Mouse (Mus musculus): ENCODE results near the gene Glo1.
A peak's percentile ranks its signal among the peaks of the same experiment; 100 is the strongest.
"Not testable (repeated sequence)": the region's sequence is repeated elsewhere in the genome, so short reads cannot be mapped to it uniquely, and the experiment has no call there.

Glo1 gene

DNA sequence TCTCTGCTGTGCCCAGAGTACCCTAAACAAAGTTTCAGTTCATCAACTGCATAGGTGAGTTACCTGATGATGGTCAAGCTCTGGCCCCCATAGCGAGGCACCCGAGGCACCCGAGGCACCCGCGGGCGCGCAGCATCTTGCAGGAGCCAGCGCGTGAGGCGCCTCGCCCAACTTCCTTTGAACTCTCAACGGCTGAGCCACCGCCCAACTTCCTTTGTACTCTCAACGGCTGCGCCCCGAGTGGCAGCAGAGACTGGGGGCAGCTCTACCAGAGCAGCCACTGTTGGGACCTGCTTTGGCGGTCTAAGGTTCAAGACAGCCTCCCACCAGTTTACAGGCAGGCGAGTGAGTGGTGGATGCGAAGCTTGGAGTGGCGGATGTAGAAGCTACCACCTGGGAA, at the start of gene Glo1:
Gene Glo1, minus strand, starts transcription at position 153 of the 400 bp plus-strand sequence.
- not testable (repeated sequence) for DNase-seq (ENCODE audit: extremely low spot score)

DNA sequence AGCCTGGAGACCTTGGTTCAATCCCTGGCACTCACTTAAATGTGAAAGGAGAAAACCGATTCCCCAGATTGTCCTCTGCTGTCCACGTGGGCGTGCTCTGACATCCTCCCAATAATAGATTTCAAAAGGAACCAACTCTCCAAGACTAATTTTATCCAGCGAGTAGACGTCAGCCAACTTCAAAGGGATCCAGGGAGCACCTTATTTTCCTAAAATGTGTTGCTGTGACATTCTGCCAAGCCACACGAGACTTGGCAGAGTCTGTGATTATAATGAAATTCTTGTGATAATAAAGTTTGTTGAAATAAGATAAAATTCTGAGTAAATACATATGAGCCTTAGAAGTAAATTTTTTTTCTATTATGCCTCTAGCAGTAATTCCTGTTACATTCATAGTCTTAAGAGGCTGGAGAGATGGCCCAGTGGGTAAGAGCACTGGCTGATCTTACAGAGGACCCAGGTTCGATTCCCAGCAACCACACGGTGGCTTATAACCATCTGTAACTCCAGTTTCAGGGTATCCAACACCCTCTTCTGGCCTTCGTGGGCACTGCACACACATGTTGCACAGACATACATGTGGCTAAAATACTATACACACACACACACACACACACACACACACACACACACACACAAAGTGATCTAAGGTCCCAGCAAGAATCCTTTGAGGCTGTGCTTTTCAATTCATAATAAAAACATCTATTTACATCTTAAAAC, 48.5 kb upstream of the Glo1 start:
- DNase-seq (ENCODE audit: extremely low spot score): no peak

DNA sequence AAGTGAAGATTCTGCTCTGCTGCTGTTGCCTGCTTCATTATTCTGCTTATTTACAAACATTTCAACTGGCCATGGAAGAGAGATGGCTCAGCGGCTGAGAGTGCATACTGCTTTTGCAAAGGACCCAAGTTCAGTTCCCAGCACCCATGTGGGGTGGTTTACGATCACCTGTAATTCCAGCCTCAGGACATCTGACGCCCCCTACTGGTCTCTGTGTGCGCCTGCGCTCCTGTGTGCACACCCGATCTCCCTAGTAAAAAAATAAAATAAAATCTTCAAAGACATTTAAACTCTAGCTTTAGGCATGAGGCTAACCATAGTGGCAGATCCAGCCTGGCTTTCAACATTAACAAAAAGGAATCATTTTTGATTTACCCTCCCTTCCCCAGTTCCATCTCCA, 46.4 kb upstream of the Glo1 start:
- DNase-seq (ENCODE audit: extremely low spot score): no peak

DNA sequence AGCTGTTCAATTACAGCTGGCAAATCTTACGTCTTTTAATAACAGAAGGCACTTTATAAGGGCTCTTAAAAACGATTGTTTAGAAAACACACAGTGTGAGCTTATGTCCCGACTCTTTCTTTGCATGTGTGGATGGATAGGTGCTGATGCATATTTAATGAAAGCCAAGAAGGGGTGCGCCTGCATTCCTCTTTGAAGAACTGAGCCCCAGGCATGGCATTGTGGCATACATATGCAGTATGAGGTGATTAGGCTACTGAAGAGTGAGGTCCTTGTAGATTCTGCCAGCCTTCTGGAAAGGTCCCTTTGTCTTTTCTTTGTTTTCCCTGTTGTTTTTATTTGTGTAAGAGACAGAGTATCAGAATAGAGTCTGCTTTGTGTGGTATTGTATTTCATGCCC, 45.9 kb upstream of the Glo1 start:
- no peak for DNase-seq (ENCODE audit: extremely low spot score)

DNA sequence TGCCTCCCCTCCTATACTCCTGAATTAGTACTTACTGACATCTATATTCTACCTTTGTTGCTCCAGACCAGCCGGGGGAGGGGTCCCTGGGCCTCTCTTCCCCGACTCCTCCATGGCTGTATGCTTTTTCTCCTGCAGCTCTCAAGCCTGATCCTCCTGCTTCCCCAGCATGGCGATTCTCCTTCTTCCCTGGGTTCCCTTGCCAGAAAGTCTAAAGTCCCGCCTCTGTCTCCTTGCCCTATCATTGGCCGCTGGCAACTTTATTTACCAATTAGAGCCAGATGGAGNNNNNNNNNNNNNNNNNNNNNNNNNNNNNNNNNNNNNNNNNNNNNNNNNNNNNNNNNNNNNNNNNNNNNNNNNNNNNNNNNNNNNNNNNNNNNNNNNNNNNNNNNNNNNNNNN, 38.2 kb upstream of the Glo1 start:
- no peak for DNase-seq (ENCODE audit: extremely low spot score)

DNA sequence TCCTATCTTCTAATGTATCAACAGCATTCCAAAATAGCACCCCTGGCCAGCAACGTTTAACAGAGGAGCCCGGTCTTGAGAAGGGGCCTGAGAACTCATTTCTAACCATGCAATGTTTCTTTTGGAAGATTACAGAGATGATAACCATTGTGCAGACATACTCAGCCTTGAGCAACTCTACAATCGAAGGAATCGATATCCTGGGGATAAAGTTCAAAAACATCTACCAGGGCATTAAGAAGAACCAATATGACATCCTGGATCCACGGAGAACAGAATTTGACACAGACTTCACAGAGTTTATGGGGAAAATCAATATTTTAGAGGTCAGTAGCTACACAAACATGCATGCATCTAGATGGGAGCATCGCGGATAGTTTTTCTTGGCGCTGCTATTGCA, 36.5 kb upstream of the Glo1 start:
- no peak for DNase-seq (ENCODE audit: extremely low spot score)

DNA sequence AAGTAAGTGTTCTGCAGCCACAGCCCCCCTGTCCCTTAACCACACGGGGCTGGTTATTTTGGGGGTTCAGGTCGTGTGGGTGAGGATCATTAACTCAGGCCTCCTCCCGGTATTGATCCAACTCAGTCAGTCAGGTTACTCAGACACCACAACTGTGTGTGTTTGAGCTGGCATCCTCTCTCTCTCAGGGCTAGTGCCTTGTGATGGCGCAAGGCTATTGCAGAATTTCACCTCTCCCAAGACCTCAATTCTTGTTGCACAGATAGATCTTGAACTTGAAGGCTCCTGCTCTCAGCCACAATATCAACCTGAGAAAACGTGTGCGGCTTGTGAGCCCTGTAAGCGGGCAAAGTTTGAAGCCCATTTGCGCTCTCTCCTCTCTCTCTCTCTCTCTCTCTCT, 35.5 kb upstream of the Glo1 start:
- DNase-seq (ENCODE audit: extremely low spot score): no peak

DNA sequence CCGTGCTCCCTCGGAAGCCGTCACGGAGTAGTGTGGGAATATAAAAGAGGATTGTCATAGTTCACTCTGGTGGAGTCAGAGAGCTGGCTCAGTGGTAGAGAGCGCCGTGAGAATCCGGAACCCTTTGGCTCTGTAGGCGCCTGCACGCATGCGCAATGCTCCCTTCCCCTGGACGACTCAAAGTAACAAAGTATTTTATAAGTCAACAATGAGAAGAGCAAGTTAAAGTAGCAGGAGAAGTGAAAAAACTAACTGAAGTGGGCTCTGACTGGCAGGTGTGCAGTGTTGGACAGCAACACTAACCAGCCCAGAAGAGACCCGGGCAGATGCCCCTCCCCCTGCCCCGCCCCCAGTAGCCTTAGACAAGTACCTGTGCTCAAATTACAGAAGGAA, 31.5 kb upstream of the Glo1 start:
- DNase-seq (ENCODE audit: extremely low spot score): peak; percentile 58

DNA sequence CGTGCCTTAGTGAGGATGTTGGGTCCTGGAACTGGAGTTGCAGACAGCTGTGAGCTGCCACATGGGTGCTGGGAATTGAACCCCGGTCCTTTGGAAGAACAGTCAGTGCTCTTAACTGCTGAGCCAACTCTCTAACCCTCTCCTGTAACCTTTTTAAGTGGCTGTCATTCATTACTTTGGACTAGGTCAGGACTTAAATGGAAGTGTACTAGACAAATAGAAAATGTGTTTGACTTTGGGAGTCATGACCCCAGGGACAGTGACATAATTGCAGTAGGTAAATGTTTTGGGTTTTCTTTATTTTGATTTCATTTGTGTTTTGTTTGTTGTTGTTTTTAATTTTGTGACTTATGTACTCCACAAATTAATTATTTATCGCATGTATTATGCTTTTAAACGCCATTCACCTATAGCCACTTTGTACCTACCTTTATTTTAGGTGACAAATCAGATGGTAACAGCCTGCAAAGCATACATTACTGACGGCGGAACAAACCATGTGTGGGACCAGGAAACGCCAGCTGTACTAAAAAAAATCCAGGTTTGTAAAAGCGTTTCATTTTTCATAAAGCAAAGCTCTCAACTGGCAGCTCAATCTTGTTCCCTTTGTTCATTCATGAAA, 31.0 kb upstream of the Glo1 start:
- no peak for DNase-seq (ENCODE audit: extremely low spot score)

DNA sequence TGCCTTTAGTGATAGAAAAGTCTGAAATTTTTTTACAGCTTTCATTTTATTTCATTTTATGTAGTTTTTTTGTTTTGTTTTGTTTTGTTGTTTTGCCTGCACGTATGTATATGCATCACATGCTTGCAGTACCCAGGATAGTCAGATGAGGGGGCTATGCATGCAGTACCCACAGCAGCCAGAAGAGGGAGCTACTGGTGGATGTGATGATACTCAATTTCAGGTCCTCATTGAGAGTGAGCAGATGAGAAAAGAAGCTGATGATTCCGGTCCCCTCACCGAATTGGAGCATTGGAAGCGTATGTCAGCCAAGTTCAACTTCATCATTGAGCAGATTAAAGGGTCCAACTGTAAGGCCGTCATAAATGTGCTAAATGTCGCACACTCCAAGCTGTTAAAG, 26.3 kb upstream of the Glo1 start:
- DNase-seq (ENCODE audit: extremely low spot score): no peak

DNA sequence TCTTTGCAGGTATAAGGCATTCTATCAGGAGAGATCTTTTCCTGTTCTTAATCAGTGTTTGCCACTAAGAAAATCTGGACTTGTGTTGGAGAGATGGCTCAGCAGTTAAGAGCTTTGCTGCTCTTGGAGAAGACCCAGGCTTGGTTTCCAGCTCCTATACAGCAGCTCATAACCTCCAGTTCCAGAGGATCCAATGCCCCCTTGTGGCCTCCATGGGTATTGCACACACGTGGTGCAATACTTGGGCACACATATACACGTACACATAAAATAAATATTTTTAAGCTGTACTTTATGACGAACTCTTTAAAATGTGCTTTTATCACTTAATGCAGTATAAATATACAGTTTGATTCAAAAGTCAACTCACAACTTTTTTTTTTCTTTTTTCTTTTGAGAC, 22.1 kb upstream of the Glo1 start:
- DNase-seq (ENCODE audit: extremely low spot score): no peak

DNA sequence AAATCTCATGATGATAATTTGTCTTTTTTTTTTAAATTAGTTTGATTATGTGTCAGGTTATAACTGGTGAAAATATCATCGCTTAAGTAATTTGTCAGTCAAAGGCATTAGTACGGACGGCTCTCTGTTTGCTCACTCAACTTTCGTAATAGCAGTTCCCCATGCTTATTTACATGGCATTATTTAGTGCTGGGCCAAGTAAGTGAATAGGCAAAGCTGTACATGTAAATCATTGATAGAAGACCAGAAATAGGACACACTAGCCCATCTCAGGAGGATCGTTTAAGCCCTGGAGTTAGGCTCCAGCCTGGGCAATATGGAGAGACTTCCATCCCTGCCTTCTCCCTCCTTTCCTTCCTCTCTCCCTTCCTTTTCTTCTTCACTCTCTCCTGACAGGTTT, 14.2 kb upstream of the Glo1 start:
- DNase-seq (ENCODE audit: extremely low spot score): no peak

DNA sequence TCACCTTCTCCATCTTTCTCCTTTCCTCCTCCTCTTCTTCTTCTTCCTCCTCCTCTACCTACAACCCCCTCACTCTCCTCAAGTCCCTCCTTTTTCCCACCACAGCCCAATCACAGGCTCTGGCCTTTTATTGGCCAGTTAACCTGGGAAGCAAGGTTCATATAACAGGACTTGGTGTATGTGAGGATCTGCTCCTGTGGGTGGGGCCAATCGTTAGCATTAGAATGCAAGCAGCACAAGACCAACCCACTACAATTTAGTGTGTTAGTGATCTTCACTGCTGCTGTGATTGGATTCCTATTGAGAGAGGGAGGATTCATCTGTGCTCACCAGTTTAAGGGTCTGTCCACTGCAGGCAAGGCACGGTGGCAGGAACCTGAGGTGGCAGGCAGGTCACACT, 12.3 kb upstream of the Glo1 start:
- DNase-seq (ENCODE audit: extremely low spot score): no peak

DNA sequence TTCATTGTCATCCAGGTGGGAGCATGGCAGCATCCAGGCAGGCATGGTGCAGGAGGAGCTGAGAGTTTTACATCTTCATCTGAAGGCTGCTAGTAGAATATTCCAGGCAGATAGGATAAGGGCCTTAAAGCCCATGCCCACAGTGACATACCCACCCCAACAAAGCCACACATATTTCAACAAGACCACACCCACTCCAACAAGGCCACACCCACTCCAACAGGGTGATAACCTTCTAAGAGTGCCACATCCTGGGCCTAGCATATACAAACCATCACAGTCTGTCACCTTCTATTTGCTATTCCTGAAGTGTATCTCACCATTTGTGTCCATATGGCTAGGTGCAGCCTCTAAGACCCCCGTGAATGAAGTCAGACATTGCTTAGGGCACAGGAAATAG, 11.0 kb upstream of the Glo1 start:
- DNase-seq (ENCODE audit: extremely low spot score): no peak

DNA sequence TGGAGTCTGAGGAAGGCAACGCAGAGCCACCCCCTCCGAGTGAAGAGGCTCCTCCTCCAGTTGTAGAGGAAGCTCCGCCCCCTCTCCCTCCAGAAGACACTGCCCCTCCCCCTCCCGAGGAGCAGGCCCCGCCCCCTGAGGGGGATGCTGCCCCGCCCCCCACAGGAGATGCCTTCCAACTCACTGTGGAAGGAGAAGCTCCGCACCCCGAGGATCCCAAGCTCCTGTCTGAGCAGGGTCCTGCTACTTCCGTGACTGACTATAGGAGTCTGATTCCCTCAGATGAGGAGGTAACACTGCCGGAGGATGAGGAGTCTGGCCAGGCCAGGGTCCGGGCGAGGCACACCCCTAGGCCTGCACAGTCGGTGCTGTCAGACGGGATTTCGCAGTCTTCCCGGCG, 8.7 kb upstream of the Glo1 start:
- DNase-seq (ENCODE audit: extremely low spot score): peak; percentile 74

DNA sequence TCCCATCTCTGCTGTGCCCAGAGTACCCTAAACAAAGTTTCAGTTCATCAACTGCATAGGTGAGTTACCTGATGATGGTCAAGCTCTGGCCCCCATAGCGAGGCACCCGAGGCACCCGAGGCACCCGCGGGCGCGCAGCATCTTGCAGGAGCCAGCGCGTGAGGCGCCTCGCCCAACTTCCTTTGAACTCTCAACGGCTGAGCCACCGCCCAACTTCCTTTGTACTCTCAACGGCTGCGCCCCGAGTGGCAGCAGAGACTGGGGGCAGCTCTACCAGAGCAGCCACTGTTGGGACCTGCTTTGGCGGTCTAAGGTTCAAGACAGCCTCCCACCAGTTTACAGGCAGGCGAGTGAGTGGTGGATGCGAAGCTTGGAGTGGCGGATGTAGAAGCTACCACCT, 2.5 kb downstream of the Glo1 start, which contains the start of gene Dnah8:
Gene Dnah8, plus strand, starts transcription at position 223 of the 400 bp plus-strand sequence.
- DNase-seq (ENCODE audit: extremely low spot score): not testable (repeated sequence)

DNA sequence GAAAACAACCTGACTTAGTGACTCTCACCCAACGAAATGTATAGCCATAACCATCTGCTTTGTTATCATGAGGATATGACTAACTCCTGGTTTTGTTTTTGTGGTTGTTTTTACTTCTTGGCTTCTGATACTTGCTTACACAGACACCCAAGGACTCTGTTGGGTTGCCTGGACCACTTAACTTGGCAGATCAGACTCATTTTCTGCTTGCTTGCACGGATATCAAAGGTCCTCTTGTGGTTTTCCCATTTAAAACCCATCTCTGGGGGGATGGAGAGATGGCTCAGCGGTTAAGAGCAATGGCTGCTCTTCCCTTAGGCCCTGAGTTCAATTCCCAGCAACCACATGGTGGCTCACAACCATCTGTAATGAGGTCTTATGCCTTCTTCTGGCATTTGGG, 3.5 kb downstream of the Glo1 start:
- no peak for DNase-seq (ENCODE audit: extremely low spot score)

DNA sequence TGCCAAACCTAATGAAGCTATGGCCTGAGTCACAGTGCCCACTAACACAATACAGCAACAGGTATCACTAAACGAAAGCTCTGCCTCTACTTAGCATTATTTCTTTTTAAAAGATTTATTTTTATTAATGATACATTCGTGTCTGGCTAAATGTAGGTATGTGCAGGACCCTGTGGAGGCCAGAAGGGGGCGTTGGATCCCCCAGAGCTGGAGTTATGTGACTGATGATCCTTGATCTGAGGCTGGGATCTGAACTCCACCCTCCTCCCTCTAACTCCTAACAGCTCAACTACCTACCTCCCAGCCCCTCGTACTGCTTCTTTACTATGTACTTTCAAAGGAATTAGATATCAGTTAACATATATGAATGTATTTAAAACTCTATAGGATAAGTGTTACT, 5.2 kb downstream of the Glo1 start:
- no peak for DNase-seq (ENCODE audit: extremely low spot score)

DNA sequence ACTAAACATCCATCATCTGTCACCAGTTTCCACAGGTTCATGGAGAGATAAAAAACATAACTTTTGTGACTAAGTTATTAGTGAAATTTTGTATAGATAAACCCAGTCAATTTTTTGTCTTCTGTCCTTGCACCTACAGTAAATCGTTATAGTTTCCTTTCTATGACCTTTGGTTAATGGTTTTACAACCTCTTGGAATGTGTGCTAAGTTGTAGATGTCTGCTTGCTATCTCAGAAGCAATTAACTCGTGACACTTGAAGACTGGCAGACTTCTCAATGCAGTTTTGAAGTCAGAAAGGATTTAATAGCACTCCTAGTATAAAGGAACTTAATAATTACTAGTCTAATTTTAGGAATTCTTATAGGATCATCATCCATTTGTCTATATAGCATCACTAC, 6.1 kb downstream of the Glo1 start:
- DNase-seq (ENCODE audit: extremely low spot score): no peak

DNA sequence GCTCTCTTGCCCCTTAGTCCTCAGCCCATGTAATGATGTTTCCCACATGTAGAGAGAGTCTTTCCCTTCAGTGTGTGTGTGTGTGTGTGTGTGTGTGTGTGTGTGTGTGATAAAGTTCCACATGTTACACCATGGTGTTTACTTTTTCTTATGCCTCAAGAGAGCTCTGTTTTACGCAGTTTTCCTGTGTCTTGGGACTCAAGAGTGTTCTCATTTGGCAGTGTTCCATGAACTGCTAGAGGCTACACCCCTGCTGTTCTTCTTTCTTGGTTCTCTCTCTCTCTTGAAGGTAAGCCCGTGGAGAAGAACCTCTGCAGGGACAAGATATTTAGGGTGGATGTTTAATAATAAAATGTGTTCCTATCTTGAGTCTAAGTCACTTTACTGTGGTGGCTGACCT, 7.5 kb downstream of the Glo1 start:
- DNase-seq (ENCODE audit: extremely low spot score): no peak

DNA sequence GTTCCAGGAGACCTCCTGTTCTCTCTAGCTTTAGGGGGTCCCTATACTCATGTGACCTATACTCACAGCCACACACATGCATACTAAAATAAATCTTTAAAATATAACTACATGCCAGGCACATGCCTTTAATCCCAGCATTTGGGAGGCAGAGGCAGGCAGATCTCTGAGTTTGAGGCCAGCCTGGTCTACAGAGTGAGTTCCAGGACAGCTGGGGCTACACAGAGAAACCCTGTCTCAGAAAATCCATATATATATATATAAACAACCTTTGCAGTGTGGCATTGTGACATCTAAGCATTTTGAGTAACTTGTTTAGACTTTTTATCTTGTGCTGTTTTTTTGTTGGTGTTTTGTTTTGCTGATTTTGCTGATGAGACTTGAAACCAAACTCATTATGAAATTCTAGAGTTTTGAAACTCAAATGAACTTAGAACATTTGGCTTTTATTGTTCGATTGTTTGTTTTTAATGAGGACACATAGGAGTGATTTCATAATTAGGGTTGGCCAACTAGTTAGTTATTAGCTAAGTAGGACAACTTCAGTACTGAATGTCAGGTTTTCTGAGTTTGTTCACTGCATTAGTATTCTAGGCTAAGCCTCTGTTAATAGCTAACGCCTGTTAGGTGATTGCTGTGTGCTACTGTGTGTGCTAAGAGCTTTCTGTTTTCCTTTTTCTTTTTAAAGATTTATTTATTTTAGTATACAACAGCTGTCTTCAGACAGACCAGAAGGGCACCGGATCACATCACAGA, 8.4 kb downstream of the Glo1 start:
- no peak for DNase-seq (ENCODE audit: extremely low spot score)

DNA sequence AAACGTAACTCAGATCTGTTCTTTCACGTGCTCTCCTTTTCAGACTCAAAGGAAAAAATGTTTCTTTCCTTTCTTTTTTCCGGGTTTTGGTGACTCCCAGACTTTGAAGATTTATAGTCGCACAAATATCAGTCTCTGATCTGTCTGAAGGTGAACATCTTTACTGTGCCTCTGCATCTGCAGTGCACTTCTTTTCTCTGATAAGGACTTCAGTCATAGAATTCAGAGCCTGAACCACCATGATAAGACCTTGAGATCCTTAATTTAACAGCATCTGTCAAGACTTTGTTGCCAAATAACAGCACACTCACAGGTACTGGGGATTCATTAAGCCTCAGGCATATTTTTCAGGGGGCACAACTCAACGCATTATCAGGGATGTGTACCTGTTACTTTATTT, 10.5 kb downstream of the Glo1 start:
- DNase-seq (ENCODE audit: extremely low spot score): no peak

DNA sequence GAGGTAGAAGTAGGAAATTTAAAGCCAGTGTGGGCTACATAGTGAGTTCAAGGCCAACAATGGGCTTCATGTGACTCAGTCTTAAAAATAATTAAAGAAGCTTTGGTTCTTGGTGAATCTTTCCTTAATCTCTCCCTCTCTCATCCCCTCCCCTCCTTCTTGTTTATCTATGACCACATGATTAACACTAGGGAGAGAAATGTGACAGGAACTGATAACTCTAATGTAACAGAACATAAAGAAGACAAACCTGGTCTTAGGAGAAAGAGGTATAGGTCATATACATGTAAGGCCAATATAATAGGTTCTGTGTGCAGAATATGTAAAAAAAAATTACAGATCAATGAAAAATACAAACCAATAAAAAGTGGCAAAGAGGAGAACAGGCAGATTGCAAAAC, 13.3 kb downstream of the Glo1 start:
- DNase-seq (ENCODE audit: extremely low spot score): no peak

Measured in embryo, embryonic 9.5 days (tissue).